Mouse (Mus musculus) CH12.LX (cell line): ENCODE results near the gene Plxna1. TPM values are rescaled to one million over a fixed set of nuclear protein-coding genes. Genes with fewer than 3 reads are reported as not detected.

Source experiments
- DNase-seq: peaks from one replicate; pipeline ENCODE4 v3.0.0-alpha.2; 2013; ENCODE audit errors: extremely low read depth
- H3K27ac ChIP-seq: 2 replicates; pipeline ENCODE4 v1.5.1; 2012; ENCODE audit warnings: low read depth, mild to moderate bottlenecking, control low read depth, moderate library complexity; ENCODE audit not compliant: insufficient read depth
- H3K27me3 ChIP-seq: replicated peaks from 2 replicates; pipeline ENCODE3; 2012; ENCODE audit warnings: inconsistent platforms
- H3K36me3 ChIP-seq, 2 experiments: replicated peaks in 1 of 2; 2 replicates each; pipeline versions ENCODE3 to v1.6.1; 2012; ENCODE audit warnings: inconsistent platforms in 1 of 2, low read length in 1 of 2, mild to moderate bottlenecking in 1 of 2, mixed read lengths in 1 of 2, moderate library complexity in 1 of 2; ENCODE audit not compliant: control insufficient read depth in 1 of 2, insufficient read depth in 1 of 2
- H3K4me1 ChIP-seq, 2 experiments: 2 replicates each; pipeline ENCODE4 v1.6.1; 2012; ENCODE audit warnings: inconsistent platforms in 1 of 2, moderate library complexity in 1 of 2; ENCODE audit not compliant: insufficient read depth in 2 of 2, control insufficient read depth in 1 of 2
- H3K4me2 ChIP-seq: 2 replicates; pipeline ENCODE4 v1.6.1; 2012; ENCODE audit warnings: low read depth, mild to moderate bottlenecking, control low read depth; ENCODE audit not compliant: poor library complexity, insufficient read depth, severe bottlenecking
- H3K4me3 ChIP-seq, 3 experiments: fragments of 150-350 bp in 1 of 3; sonication (generic) in 1 of 3; replicated peaks in 1 of 3; 2 replicates each; pipeline versions ENCODE3 to v1.5.1; 2011 to 2012; ENCODE audit warnings: low read depth in 2 of 3, low read length in 2 of 3, mild to moderate bottlenecking in 2 of 3, moderate library complexity in 2 of 3, control low read depth in 1 of 3, improper control_type of control experiment in 1 of 3, inconsistent platforms in 1 of 3, mixed read lengths in 1 of 3; ENCODE audit not compliant: poor library complexity in 1 of 3
- H3K79me2 ChIP-seq: replicated peaks from 2 replicates; pipeline ENCODE4 v1.6.1; 2012; ENCODE audit warnings: mild to moderate bottlenecking, moderate library complexity; ENCODE audit not compliant: control insufficient read depth, poor library complexity, insufficient read depth, severe bottlenecking; ENCODE audit errors: extremely low read depth
- H3K9ac ChIP-seq: 2 replicates; pipeline ENCODE4 v1.6.1; 2012; ENCODE audit warnings: low read depth, mild to moderate bottlenecking, control low read depth, moderate library complexity; ENCODE audit not compliant: insufficient read depth
- H3K9me3 ChIP-seq: replicated peaks from 2 replicates; pipeline ENCODE3; 2012; ENCODE audit warnings: low read length, inconsistent platforms, mixed read lengths
- BHLHE40 ChIP-seq: IDR thresholded peaks from 2 replicates; pipeline ENCODE4 v1.6.1; 2011; ENCODE audit warnings: mild to moderate bottlenecking, low read depth, low read length, improper control_type of control experiment
- CHD1 ChIP-seq: IDR thresholded peaks from 2 replicates; pipeline ENCODE4 v1.6.1; 2012; ENCODE audit warnings: low read depth, low read length, improper control_type of control experiment, inconsistent platforms
- CHD2 ChIP-seq: IDR thresholded peaks from 2 replicates; pipeline ENCODE4 v1.6.1; 2011; ENCODE audit warnings: low read length, improper control_type of control experiment
- E2F4 ChIP-seq: IDR thresholded peaks from 2 replicates; pipeline ENCODE4 v1.6.1; 2011; ENCODE audit warnings: low read depth, low read length, improper control_type of control experiment; ENCODE audit not compliant: insufficient replicate concordance
- ETS1 ChIP-seq: conservative IDR thresholded peaks from 2 replicates; pipeline ENCODE4 v1.6.1; 2012; ENCODE audit warnings: low read depth, mild to moderate bottlenecking, inconsistent platforms, low read length, improper control_type of control experiment, moderate library complexity
- JUND ChIP-seq: conservative IDR thresholded peaks from 2 replicates; pipeline ENCODE4 v1.6.1; 2011; ENCODE audit warnings: low read depth, low read length, improper control_type of control experiment
- KAT2A ChIP-seq: IDR thresholded peaks from 2 replicates; pipeline ENCODE4 v1.6.1; 2012; ENCODE audit warnings: low read length, improper control_type of control experiment, inconsistent platforms; ENCODE audit not compliant: insufficient replicate concordance
- MAFK ChIP-seq: IDR thresholded peaks from 2 replicates; pipeline ENCODE4 v1.6.1; 2011; ENCODE audit warnings: low read length, improper control_type of control experiment; ENCODE audit not compliant: insufficient replicate concordance
- MAX ChIP-seq: IDR thresholded peaks from 2 replicates; pipeline ENCODE4 v1.6.1; 2011; ENCODE audit warnings: low read length, improper control_type of control experiment
- MAZ ChIP-seq: IDR thresholded peaks from 2 replicates; pipeline ENCODE4 v1.6.1; 2012; ENCODE audit warnings: low read depth, mild to moderate bottlenecking, inconsistent platforms, low read length, improper control_type of control experiment, moderate library complexity
- MXI1 ChIP-seq: IDR thresholded peaks from 2 replicates; pipeline ENCODE4 v1.6.1; 2011; ENCODE audit warnings: mild to moderate bottlenecking, low read depth, low read length, improper control_type of control experiment
- NELFE ChIP-seq: IDR thresholded peaks from 2 replicates; pipeline ENCODE4 v1.6.1; 2011; ENCODE audit warnings: low read depth, low read length, improper control_type of control experiment
- NRF1 ChIP-seq: IDR thresholded peaks from 2 replicates; pipeline ENCODE4 v1.6.1; 2014; ENCODE audit warnings: low read depth, mild to moderate bottlenecking, inconsistent platforms, low read length, improper control_type of control experiment, moderate library complexity
- PAX5 ChIP-seq: IDR thresholded peaks from 2 replicates; pipeline ENCODE4 v1.6.1; 2012; ENCODE audit warnings: low read length, inconsistent platforms, mixed read lengths
- POLR2A ChIP-seq: IDR thresholded peaks from 2 replicates; pipeline ENCODE4 v1.6.1; 2011; ENCODE audit warnings: low read depth, mild to moderate bottlenecking, improper control_type of control experiment, low read length
- POLR2AphosphoS2 ChIP-seq: IDR thresholded peaks from 2 replicates; pipeline ENCODE4 v1.6.1; 2011; ENCODE audit warnings: low read depth, low read length, improper control_type of control experiment
- RCOR1 ChIP-seq: conservative IDR thresholded peaks from 2 replicates; pipeline ENCODE4 v1.6.1; 2012; ENCODE audit warnings: low read depth, mild to moderate bottlenecking, inconsistent platforms, low read length, improper control_type of control experiment
- SMC3 ChIP-seq: IDR thresholded peaks from 2 replicates; pipeline ENCODE4 v1.6.1; 2011; ENCODE audit warnings: low read depth, low read length, improper control_type of control experiment
- TBP ChIP-seq: conservative IDR thresholded peaks from 2 replicates; pipeline ENCODE4 v1.6.1; 2011; ENCODE audit warnings: low read depth, low read length, improper control_type of control experiment
- TCF12 ChIP-seq: IDR thresholded peaks from 2 replicates; pipeline ENCODE4 v1.6.1; 2014; ENCODE audit warnings: low read depth, mild to moderate bottlenecking, inconsistent platforms, low read length, improper control_type of control experiment
- UBTF ChIP-seq: IDR thresholded peaks from 2 replicates; pipeline ENCODE4 v1.6.1; 2012; ENCODE audit warnings: low read depth, mild to moderate bottlenecking, inconsistent platforms, low read length, improper control_type of control experiment, moderate library complexity
- USF1 ChIP-seq: IDR thresholded peaks from 2 replicates; pipeline ENCODE4 v1.6.1; 2014; ENCODE audit warnings: low read depth, mild to moderate bottlenecking, inconsistent platforms, low read length, improper control_type of control experiment
- USF2 ChIP-seq: conservative IDR thresholded peaks from 2 replicates; pipeline ENCODE4 v1.6.1; 2011; ENCODE audit warnings: low read depth, low read length, improper control_type of control experiment
- ZC3H11A ChIP-seq: IDR thresholded peaks from 2 replicates; pipeline ENCODE4 v1.6.1; 2012; ENCODE audit warnings: low read depth, mild to moderate bottlenecking, inconsistent platforms, low read length, improper control_type of control experiment
- ZMIZ1 ChIP-seq: IDR thresholded peaks from 2 replicates; pipeline ENCODE4 v1.6.1; 2012; ENCODE audit warnings: low read depth, mild to moderate bottlenecking, inconsistent platforms, low read length, improper control_type of control experiment
- ZNF384 ChIP-seq: IDR thresholded peaks from 2 replicates; pipeline ENCODE4 v1.6.1; 2012; ENCODE audit warnings: low read depth, low read length, improper control_type of control experiment, inconsistent platforms
- dilution Hi-C: fragments of 300-500 bp; cut with MboI; formaldehyde crosslinking; loops from 2 replicates; pipeline ENCODE4 v1.14.3; 2020; ENCODE audit warnings: low sequenced_read_pairs; ENCODE audit not compliant: extremely low pct_unique_long_range_greater_than_20kb, extremely low pct_ligation_motif_present
- in situ Hi-C: fragments of 300-500 bp; cut with MboI; formaldehyde crosslinking; loops from 3 replicates; pipeline ENCODE4 v1.14.3; 2019; ENCODE audit warnings: low sequenced_read_pairs, low pct_ligation_motif_present, low pct_unique_long_range_greater_than_20kb, mixed read lengths
- polyA plus RNA-seq: library from polyadenylated mRNA; unstranded; fragments of >175 nt; gene quantifications from 2 replicates; pipeline ENCODE4 v1.2.1, GENCODE M21; 2012; ENCODE audit warnings: low read depth; ENCODE audit not compliant: insufficient read length
- total RNA-seq, 2 experiments: library from RNA; depleted of rRNA; stranded (reverse); fragments of 300-350 nt in 1 of 2; fragments of >200 nt in 1 of 2; gene quantifications; 2 replicates each; pipeline ENCODE4 v1.2.3; 2012 to 2014

Plxna1 gene
- total and polyA plus RNA-seq, 3 experiments, result 8.9 to 29.5 (median 18.5) TPM

DNA sequence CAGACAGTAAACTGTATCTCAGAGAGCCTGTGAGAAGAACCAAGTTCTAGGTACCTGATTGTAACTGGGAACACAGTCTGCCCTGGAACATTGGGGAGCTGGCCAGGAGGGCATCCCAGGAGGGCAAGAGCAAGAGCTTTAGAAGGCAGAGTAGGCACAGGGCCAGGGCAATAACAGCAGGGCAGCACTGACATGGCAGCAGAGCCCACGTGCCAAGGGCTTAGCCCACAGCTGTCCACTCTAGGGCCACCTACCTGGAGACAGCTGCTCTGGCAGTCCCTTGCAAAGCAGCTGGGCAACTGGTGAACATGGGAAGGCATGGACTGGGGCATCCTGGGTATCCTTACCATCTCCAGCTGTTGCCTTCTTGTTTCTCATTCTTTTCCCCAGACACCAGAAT is 14.6 kb downstream of the Plxna1 start:
- in situ Hi-C loops, result no loop called here
- no peak for DNase-seq
- dilution Hi-C loops, result no loop called here
- Histone ChIP-seq H3K4me1 (peaks cover 28 to 49% of the 10 kb centered on the region in 2 experiments), H3K79me2 (no peaks in the 10 kb centered on the region), H3K9me3 (no peaks in the 10 kb centered on the region), H3K36me3 (peaks cover 26 to 98% of the 10 kb centered on the region in 2 experiments), H3K4me3 (no peak overlapping the region), H3K9ac (no peak overlapping the region), H3K4me2 (no peak overlapping the region), H3K27me3 (no peaks in the 10 kb centered on the region), H3K27ac (no peak overlapping the region)
- TF ChIP-seq PAX5, result no peak
- TF ChIP-seq MAFK, result no peak
- no peak for TF ChIP-seq E2F4
- TF ChIP-seq ZNF384, result no peak
- TF ChIP-seq SMC3, result no peak
- no peak for TF ChIP-seq USF2
- no peak for TF ChIP-seq MAZ
- TF ChIP-seq JUND, result no peak
- no peak for TF ChIP-seq TBP
- no peak for TF ChIP-seq KAT2A
- no peak for TF ChIP-seq POLR2AphosphoS2
- no peak for TF ChIP-seq NRF1

GRCm38 (mm10) chr6:89345855-89346254 is 16.6 kb downstream of the Plxna1 start:
- Histone ChIP-seq H3K27me3 (no peaks in the 10 kb centered on the region), H3K79me2 (no peaks in the 10 kb centered on the region), H3K4me1 (peaks cover 17 to 30% of the 10 kb centered on the region in 2 experiments), H3K27ac (no peak overlapping the region), H3K9ac (no peak overlapping the region), H3K4me3 (no peak overlapping the region), H3K4me2 (no peak overlapping the region), H3K9me3 (no peaks in the 10 kb centered on the region), H3K36me3 (peaks cover 43 to 100% of the 10 kb centered on the region in 2 experiments)
- in situ Hi-C loops, result no loop called here
- no peak for TF ChIP-seq TBP
- TF ChIP-seq POLR2A, result no peak
- TF ChIP-seq CHD2, result no peak
- no peak for TF ChIP-seq MAX
- TF ChIP-seq NELFE, result no peak
- no peak for TF ChIP-seq BHLHE40
- no peak for TF ChIP-seq MXI1
- TF ChIP-seq ZNF384, result no peak
- TF ChIP-seq UBTF, result no peak
- no peak for TF ChIP-seq ZC3H11A
- no peak for TF ChIP-seq ETS1
- no peak for TF ChIP-seq TCF12
- no peak for TF ChIP-seq ZMIZ1
- TF ChIP-seq USF1, result no peak
- no peak for TF ChIP-seq USF2
- no peak for TF ChIP-seq CHD1
- TF ChIP-seq JUND, result no peak
- TF ChIP-seq RCOR1, result no peak
- dilution Hi-C loops, result no loop called here
- no peak for DNase-seq
